Mouse (Mus musculus): ENCODE data around the gene Gm21992.

Gene Gm21992

GRCm38 (mm10) chr19:4712781-4713526, 98.5 kb downstream of the Gm21992 start:
- in situ Hi-C loops (cut with MboI, MseI), result no loop called here

GRCm38 (mm10) chr19:4712156-4712780, 99.1 kb downstream of the Gm21992 start:
- in situ Hi-C loops (cut with MboI, MseI), result no loop called here

GRCm38 (mm10) chr19:4711601-4712155, 99.7 kb downstream of the Gm21992 start:
- in situ Hi-C loops (cut with MboI, MseI), result no loop called here

DNA sequence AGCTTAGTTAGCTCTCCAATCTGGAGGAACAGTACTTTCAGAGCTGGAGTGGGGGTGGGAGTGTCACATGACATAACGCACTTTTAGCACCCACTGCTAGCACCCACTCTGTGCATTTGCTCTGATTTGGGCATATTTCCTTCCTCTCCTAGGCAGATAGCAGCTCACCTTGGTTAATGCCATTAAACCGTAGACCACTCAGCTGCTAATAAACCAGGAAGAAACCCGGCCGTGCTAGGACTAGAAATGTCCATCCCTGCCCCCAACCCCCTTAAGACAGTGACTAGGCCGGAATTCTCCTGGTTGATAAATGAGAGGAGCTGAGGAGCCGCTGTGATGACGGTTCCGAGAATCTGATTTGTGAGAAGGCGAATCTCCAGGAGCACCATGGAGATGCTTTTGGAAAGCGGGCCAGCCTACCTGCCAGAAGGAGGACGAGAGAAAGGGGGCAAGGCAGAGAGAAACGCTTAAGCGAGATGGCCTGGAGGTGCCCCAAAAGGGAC, 100.3 kb downstream of the Gm21992 start, which contains the start of gene Sptbn2:
Sptbn2 (plus strand) TSS at position 70 of the 503 bp plus-strand sequence.
- in situ Hi-C loops (cut with MboI, MseI), result no loop called here

DNA sequence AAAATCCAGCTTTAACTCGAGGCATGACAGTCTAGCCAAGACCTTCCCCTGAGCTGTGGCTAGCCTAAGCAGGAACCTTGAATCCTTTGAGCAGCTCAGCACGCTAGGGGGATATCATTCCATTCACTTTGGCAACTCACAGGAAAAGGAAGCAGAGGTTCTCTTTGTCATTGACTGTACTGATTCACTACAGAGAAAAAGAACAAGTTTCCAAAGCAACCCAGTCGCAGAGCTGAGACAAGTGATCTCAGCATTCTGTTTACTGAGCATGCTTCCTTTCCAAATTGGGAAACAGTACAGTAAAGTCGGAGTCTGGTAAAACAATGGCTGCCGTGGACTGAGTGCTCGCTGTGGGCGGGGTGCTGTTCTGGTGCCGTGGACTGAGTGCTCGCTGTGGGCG, 102.6 kb downstream of the Gm21992 start:
- in situ Hi-C loops (cut with MboI, MseI), result no loop called here

DNA sequence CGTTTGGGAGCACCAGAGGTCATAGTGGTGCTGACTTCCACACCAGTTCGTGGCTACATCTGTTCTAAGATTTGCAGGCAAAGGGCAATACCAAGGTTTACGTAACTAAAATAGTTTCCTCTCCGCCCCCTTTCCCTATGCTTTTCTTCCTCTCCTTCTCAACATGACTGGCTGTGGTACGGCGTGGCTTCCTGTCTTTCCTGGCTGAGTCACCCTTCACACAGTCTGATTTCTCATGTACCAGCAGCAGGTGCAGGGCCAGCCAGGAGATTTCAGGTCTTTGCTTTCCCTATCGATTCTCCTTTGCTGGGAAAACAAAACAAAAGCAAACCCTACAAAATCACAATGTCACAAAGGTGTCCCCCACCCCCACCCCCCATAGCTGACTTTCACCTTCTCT, 110.2 kb downstream of the Gm21992 start:
- in situ Hi-C loops (cut with MboI, MseI), result no loop called here

DNA sequence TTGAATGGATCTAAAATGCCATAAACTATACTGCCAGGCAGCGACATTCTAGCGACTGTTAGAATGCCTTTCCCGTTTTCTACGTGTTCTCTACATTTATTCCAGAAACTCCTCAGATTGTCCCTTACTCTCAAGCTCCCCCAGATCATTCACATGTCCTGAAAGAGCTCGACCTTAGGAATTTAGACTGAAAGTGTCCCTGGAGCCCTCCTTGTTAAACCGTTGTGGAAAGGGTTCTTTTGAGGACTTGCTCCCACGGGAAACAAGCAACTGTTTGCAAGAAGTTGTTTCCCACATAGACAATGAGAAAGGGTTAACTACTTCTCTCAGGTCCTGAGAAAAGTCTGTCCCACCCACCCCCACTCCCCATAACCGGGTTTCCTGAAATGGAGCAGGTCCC, 110.8 kb downstream of the Gm21992 start:
- in situ Hi-C loops (cut with MboI, MseI), result no loop called here

DNA sequence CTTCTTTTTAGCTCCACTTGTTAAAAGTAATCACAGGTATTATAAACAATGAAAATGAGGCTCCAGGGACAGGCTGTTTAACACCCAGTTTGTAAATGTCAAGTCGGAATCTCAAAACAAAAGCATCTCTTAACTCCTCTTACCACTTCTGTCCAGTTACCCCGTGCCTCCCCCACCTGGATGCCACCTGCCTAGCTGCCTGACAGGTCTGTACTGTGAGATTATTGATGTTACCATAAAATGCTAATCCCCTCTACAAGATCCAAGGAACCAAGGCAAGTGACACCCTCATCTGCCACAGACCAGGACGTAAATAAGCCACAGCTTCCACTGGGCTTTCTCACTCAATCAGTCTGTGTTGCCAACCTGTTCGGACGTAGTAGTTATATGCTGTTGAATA, 111.6 kb downstream of the Gm21992 start:
- in situ Hi-C loops (cut with MboI, MseI), result loop anchor here (25.0 kb wide), 1 partner anchor 1787 kb away; no protein-coding TSS in a partner anchor

DNA sequence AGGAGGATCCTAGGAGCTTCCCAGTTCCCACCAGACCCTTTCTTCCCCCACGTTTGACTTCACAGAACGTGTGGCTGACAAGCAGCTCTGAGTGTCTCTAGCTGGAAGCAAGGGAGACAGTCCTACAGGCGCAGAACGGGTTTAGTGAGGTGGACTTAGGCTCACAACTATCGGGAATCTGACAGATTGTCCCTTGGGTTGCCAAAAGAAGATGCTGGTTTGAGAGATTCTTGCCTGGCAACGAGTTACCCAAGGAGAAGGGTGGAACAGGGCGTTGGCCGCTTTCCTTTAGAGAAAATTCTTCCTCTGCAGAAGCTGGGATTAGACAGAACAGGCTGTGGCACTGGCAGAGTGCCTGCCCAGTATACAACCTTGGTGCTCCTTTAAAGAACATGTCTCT, 112.6 kb downstream of the Gm21992 start:
- in situ Hi-C loops (cut with MboI, MseI), result loop anchor here (25.0 kb wide), 1 partner anchor 1788 kb away; no protein-coding TSS in a partner anchor

DNA sequence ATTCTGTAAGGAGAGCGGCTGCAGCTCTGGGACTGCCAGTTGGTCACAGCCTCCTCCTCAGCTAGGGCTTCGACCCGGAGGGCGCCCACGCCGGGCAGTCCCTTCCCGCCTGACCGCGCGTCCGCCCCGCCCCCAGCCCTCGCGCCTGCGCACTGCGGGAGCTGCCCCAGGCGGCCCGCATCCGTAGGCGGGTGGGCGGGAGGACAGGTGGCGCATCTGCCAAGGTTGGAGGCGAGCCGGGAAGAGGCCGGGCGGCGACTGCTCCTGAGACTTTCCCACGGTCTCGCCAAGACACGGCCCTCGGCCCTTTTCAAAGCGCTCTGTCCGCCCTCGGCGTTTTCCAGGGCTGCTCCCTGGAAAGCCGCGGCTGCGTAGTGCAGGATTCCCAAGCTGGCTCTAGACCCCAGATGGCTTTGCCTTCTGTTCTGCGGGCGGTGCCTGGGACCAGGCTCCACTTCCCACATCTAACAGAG, 113.2 kb downstream of the Gm21992 start, which contains the start of gene Gm960:
Gm960 (minus strand) TSS at position 464 of the 473 bp plus-strand sequence.
- in situ Hi-C loops (cut with MboI, MseI), result loop anchor here (25.0 kb wide), 1 partner anchor 1789 kb away; no protein-coding TSS in a partner anchor

- in situ Hi-C loops (cut with MboI, MseI), result loop anchor here (25.0 kb wide), 1 partner anchor 1790 kb away; no protein-coding TSS in a partner anchor
Observed at GRCm38 (mm10) chr19:4697721-4698120, 113.7 kb downstream of the Gm21992 start.

GRCm38 (mm10) chr19:4697121-4697520, 114.3 kb downstream of the Gm21992 start:
- in situ Hi-C loops (cut with MboI, MseI), result loop anchor here (25.0 kb wide), 1 partner anchor 1790 kb away; no protein-coding TSS in a partner anchor

DNA sequence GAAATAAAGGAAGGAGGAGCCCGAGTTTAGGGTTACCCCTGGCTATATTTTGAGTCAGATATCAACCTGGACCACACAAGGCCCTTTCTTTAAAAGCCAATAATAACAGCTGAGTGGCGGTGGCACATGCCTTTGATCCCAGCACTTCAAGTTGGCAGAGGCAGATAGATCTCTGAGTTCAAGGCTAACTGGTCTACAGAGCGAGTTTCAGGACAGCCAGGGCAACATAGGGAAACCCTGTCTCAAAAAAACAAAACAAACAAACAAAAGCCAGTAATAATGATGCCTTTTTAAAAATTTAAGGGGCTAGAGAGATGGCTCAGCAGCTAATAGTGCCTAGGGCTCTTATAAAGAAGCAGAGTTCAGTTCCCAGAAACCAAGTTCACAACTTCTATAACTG, 117.1 kb downstream of the Gm21992 start:
- in situ Hi-C loops (cut with MboI, MseI), result loop anchor here (25.0 kb wide), 1 partner anchor 1793 kb away; no protein-coding TSS in a partner anchor

Measured in regulatory T cell (primary cell).